Mouse (Mus musculus): ENCODE measurements at regions not wholly inside any gene's neighbourhood (a gene's known extent, or its start where the extent isn't known, plus 50 kb on each side); places are given as distances from the start of the nearest gene placed in this dataset.

GRCm38 (mm10) chr15:85660528-85661392 is 74.0 kb upstream of the Ppara start:
- no peak for DNase-seq

GRCm38 (mm10) chr15:85661393-85661690 is 73.4 kb upstream of the Ppara start:
- DNase-seq: no peak

- no peak for DNase-seq
Observed at GRCm38 (mm10) chr15:85661771-85662170, 73.0 kb upstream of the Ppara start.

- DNase-seq: no peak
Observed at GRCm38 (mm10) chr15:85662271-85662670, 72.5 kb upstream of the Ppara start.

- no peak for DNase-seq
Observed at GRCm38 (mm10) chr15:85662673-85663072, 72.1 kb upstream of the Ppara start.

- no peak for DNase-seq
Observed at GRCm38 (mm10) chr15:85663757-85664431, 70.9 kb upstream of the Ppara start.

GRCm38 (mm10) chr15:85664432-85664828 is 70.4 kb upstream of the Ppara start:
- DNase-seq: no peak

GRCm38 (mm10) chr15:85665181-85665821 is 69.5 kb upstream of the Ppara start:
- no peak for DNase-seq

- no peak for DNase-seq
Observed at GRCm38 (mm10) chr15:85666496-85666895, 68.3 kb upstream of the Ppara start.

GRCm38 (mm10) chr15:85667381-85667791 is 67.4 kb upstream of the Ppara start:
- DNase-seq: no peak

- DNase-seq: no peak
Observed at GRCm38 (mm10) chr15:85667906-85668590, 66.7 kb upstream of the Ppara start.

GRCm38 (mm10) chr15:85668871-85669651 is 65.7 kb upstream of the Ppara start:
- DNase-seq: no peak

GRCm38 (mm10) chr15:85669652-85670175 is 65.1 kb upstream of the Ppara start:
- peak; percentile 30 for DNase-seq

GRCm38 (mm10) chr15:85670176-85670788 is 64.5 kb upstream of the Ppara start:
- peak; percentile 63 for DNase-seq

GRCm38 (mm10) chr15:85670789-85671700 is 63.7 kb upstream of the Ppara start:
- DNase-seq: peak; percentile 72

- peak; percentile 22 for DNase-seq
Observed at GRCm38 (mm10) chr15:85671701-85672191, 63.0 kb upstream of the Ppara start.

- no peak for DNase-seq
Observed at GRCm38 (mm10) chr15:85672376-85672775, 62.4 kb upstream of the Ppara start.

- DNase-seq: no peak
Observed at GRCm38 (mm10) chr15:85672931-85673330, 61.9 kb upstream of the Ppara start.

- DNase-seq: no peak
Observed at GRCm38 (mm10) chr15:85673506-85673905, 61.3 kb upstream of the Ppara start.
